Mouse (Mus musculus) megakaryocyte-erythroid progenitor cell, adult 5-6 weeks (primary cell): Measurements from ENCODE around the gene Snx32. TPM values are rescaled to one million over a fixed set of nuclear protein-coding genes. Genes with fewer than 3 reads are reported as not detected.
A peak's percentile ranks its signal among the peaks of the same experiment; 100 is the strongest.

Experiments used
- ATAC-seq: replicated peaks from 2 replicates; pipeline ENCODE4 v1.8.0; 2016; ENCODE audit warnings: mild to moderate bottlenecking, inconsistent platforms; ENCODE audit not compliant: severe bottlenecking, poor library complexity, low FRiP score, low TSS enrichment
- total RNA-seq, 2 experiments: library from RNA; stranded (forward) in 1 of 2; stranded (reverse) in 1 of 2; fragments of 200-1000, 215-1000 nt in 1 of 2; fragments of >200 nt in 1 of 2; fragmentation: Nextera tagmentation in 1 of 2; gene quantifications; 2 replicates each; pipeline ENCODE4 v1.2.3; 2014 to 2017

Snx32 gene
- total RNA-seq, 2 experiments from 2014 or later: 4.6 to 6.6 TPM

DNA sequence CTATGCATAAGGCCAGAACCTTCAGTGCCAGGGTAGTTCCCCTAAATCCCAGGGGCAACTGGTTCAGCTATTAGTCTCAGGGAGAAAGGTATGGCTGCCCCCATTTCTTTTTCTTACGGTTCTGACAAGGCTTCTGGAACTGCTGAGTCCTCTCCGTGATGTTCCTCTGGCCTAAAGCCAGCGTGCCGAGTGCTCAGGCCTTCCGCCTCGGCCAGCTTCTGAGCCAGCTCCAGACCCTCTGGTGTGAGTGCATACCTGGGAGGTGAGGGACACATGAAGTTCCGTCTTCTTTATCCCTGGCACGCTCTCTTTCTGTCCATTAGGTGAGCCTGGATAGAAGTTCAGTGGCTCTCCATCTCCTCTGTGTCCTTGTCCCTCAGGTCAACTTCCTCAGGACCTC lies 25.0 kb downstream of the Snx32 start:
- no peak for ATAC-seq

DNA sequence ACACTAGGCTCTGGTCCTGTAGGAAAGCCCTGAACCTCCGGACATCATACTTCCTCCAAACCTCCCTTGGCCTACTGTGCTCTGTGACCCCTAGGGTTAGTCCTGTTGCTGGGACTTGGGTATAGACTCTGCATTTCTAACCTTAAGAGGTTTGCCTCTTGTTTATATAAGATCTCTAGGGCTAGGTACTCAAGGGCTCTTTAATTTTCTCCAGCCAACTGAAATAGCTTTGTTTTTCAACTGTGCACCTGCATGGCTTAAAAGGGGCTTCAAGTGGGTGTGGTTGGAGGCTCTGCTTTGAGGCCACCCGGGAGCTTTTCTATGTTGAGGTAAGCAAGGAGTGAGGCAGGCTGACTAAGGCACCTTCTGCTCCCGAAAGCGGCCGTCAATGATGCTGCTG lies 25.8 kb downstream of the Snx32 start:
- ATAC-seq: no peak

DNA sequence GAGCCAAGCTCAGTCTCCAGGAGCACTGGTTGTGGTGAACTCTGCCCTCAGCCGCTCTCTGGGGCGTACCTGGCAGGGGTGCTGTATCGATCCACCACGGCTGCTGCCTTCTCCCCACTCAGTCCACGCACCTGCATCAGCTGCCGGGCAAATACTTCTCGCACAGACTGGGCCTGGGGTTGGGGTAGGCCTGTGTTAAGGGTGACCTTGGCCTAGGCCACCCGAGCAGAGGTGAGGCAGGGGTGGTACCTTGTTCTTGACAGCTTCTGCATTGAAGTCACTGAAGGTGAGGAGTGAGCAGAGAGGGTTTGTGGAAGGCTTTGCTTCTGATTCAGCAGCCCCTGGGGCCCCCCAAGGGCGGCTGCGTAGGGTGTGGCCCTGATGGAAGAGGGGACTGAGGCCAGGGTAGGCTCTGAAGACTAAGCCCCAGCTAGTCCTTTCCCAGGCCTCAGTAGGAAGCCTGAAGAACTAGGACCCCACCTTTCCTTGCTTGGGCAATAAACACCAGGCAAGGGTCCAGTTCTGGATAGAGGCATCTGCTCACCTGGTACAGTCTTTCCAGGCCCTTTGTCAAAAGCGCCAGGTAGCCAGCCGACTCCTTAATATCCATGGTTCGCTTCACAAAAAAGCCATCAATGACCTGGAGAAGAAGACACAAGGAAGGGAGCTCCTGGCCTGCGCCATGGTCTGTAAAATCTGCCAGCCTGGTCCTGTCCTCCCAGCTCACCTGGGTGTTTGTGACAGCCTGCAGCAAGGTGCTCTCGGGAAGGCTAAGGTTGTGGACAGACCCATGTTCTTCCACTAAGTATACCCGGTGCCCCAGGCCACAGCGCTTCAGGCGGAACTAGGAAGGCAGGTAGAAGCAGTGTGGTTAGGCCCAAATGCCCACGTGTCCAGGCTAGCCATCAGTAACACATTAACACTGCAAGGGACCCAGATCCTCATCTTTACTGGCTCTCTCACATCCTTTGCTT lies 26.7 kb downstream of the Snx32 start:
- ATAC-seq: no peak

DNA sequence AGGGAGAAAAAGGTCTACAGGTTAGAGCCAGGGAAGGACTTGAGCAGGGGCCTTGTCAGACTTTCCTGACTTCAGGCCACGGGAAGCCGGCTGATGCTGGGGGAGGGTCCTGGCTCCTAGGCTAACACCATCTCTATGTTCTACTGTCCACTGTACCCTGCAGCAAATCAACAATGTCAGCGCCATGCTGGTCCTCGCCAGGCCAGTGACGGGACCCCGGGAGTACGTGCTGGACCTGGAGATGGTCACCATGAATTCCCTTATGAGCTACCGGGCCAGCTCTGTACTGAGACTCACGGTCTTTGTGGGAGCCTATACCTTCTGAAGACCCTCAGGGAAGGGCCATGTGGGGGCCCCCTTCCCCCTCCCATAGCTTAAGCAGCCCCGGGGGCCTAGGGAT lies 28.9 kb downstream of the Snx32 start:
- ATAC-seq: no peak

DNA sequence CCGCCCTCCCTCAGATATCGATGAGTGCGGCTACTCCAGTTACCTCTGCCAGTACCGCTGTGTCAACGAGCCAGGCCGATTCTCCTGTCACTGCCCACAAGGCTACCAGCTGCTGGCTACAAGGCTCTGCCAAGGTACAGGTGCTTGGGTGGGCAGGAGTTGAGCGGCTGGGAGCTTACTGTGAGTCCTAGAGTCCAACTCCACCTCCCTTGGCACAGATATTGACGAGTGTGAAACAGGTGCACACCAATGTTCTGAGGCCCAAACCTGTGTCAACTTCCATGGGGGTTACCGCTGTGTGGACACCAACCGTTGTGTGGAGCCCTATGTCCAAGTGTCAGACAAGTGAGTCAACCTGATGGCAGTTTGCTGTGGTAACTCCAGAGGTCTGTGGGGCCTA lies 30.3 kb downstream of the Snx32 start:
- no peak for ATAC-seq

DNA sequence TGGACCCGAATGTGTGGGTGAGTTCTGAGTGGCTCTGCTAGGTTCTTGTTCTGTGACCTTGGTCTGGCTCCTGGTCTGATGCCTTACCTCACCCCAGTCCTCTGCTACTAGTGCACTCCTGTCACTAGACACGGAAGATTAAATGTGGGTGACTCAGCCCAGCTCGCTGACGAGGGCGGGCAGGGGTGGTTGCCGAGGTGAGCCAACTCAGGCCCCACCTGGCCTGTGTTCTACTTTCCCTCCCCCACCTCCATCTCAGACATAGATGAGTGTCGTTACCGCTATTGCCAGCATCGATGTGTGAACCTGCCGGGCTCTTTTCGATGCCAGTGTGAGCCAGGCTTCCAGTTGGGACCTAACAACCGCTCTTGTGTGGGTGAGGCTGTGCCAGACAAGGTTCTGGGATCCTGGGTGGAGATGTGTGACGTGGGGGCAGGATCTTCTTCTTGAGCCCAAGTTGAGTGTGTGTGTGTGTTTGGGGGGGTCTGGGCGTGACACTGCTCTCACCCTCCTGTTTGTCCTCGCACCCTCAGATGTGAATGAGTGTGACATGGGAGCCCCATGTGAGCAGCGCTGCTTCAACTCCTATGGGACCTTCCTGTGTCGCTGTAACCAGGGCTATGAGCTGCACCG lies 32.6 kb downstream of the Snx32 start:
- no peak for ATAC-seq

DNA sequence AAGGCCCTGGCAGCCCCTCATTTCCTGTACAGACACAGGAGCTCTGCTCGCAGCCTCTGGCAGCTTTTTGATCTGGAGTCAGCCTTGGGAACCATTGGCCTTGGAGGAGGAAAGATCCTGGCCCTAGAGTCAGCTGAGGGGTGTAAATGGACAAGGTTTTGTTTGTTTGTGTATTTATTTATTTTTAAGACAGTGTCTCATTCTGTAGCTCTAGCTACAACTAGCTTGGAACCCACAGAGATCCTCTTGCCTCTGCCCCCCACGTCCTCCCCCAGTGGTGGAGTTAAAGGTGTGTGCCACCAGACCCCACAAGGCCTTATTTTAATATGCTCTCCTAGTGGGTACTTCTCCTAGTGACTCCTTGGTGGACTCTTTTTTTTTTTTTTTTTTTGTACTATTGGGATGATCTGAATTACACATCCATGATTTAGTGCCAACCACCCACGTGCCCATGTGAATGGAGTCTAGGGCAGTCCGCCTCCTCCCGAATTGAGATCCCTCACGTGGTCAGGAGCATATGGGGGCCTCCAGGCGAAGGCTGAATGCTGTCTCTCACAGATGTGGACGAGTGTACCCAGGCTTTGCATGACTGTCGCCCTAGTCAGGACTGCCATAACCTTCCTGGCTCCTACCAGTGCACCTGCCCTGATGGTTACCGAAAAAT lies 33.2 kb downstream of the Snx32 start:
- no peak for ATAC-seq

DNA sequence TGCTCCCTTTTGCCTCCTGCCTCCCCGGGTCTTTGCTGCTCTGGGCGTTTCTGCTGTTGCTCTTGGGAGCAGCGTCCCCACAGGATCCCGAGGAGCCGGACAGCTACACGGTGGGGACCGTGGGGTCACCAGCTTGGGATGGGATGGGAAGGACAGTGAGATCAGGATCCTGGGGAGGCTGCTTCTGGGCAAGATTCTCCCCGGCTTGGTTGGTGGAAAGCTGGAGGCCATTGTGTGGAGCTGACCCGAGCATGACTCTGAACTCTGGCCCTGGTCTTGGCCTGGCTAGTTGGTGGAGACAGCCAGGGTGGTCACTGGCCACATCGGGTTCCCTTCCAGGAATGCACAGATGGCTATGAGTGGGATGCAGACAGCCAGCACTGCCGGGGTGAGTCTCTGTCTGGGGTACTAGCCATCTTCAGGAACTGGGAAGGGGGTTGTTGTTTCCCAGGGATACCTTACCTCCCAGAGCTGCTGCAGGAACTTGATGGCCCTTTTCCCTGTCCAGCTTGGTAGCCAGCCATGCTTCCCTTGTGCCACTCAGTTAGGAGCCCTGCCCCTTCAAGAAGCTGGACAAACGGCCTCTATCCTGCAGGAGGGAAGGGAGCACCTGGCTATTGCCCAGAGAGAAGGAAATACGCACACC lies 35.1 kb downstream of the Snx32 start:
- ATAC-seq: no peak

DNA sequence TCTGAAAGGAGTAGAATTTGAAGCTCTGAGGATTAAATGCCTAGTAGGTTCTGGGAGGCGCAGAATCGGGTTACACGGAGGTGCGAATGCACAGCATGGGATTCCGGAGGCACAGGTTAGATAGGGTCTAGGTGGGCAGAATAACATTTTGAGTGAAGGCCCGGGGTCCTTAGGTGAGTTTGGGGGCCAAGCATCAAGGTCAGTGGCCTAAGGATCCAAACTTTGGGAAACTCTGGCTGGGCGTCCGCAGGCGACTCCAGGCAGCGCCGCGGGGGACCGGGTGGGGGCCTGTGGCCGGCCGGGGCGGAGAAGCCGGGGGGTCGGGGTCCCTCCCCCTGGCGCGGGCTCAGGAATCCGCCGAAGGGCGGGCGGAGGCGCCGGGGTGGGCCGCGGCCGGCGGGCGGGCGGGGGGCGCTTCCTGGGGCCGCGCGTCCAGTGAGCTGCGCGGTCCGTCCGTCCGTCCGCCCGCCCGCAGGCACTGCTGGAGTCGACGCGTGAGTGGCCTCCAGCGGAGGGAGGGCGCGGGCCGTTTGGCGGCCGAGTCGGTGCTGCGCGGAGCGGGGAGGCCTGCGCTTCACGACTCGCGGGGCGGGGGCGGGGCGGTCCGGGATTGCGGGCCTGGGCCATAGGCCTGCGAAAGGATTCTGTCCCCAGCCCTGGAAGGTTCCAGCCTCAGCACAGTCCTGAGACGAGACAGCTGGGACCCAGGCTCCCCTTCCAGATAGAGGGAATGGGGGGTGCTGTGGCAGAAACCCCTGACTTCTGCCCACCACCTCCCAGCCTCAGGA lies 35.9 kb downstream of the Snx32 start:
- no peak for ATAC-seq

DNA sequence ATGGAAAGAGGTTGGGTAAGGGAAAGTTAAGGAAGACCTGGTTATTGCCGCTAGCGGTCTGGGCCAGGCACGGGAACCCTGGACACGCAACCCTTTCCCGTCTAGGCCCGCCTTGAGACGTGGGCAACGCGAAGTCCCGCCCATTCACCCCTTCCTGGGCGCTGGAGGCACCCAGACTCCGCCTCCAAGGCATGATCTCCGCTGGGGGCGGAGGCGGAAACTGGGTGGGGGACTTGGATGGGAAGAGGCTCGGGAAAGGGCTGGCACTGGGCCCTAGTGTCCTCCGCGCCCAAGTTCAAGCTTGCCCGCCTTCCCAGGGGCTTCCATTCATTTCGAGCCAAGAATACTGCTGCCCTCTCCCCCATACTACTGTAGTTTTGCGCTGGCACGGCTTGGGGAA lies 36.6 kb downstream of the Snx32 start, which contains the start of gene Efemp2:
Gene Efemp2, plus strand, starts transcription at position 235 of the 400 bp plus-strand sequence.
- peak; percentile 45; the same call in 1 of the 2 replicates for ATAC-seq

DNA sequence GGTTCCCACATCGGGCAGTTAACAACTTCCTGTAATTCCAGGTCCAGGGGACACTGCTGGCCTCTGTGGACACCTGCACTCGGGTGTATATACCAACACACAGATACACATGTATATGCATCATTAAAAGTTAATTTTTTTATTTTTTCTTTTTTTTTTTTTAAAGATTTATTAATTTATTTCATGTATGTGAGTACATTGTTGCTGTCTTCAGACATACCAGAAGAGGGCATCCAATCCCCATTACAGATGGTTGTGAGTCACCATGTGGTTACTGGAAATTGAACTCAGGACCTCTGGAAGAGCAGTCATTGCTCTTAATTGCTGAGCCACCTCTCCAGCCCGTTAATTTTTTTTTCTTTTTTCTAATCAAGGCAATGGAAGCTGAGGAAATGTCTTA lies 37.5 kb downstream of the Snx32 start:
- ATAC-seq: no peak

DNA sequence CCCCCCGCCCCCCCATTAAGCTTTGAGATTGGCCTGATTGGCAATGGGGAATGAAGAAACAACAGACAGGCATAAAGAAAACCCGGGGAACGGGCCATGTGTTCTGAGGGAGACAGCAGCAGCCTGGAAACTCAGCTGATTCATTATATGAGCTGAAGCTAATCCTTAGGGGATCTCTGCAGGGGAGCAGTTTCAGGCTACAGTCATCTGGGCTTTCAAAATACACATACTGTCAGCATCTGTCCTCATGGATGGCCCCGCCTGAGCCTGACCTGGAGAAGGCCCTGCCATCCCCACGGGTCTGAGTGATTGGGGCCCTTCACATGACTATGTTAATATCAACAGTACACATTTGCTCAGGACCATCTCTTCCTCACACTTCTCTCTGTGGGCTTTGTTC lies 38.5 kb downstream of the Snx32 start:
- no peak for ATAC-seq

DNA sequence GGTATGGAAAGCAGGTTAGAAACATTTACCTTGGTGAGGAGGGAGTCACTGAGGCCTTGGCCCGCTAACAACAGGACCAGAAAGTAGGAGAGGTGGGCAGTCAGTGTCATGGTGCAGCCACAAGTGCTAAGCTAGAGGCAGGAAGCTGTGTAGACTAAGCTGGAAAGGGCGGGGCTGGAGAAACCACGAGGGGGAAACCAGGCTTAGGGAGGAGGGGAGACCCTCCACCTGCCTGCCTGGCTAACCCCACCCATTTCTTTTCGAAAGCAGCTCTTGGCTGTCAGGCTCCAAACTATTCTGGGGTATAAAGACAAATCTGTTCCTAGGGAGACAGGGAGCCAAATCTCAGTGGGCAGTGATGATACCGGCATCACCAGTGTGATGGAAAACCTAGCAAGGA lies 42.0 kb downstream of the Snx32 start, which contains the start of gene Ctsw:
Gene Ctsw, minus strand, starts transcription at position 134 of the 400 bp plus-strand sequence.
- ATAC-seq: no peak

DNA sequence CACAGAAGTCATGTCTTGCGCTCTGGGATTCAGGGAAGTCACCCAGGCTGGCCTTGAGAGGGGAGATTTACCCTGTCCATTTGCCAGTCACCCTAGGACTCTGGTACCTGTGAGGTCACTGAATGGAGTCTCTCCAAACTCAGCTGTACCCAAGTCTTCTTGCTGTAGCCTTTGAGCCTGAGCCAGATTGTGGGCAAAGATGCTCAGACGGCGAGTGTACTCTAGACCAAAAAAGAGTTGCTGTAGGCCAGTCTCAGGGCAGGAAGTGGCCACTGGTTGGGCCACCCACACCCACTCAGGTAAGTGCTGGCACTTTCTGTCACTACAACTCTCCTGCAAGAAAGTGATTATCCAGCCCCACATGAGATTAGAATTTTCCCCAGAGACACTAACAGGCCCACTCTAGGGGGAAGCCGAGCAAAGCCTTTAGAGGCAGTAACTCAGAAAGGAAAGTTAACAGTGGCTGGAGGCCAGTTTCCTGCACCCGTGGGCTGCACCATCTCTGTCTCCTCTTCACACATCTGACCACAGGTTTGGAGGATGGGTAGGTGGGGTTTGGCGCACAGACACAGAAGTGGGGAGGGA lies 43.3 kb downstream of the Snx32 start:
- no peak for ATAC-seq

DNA sequence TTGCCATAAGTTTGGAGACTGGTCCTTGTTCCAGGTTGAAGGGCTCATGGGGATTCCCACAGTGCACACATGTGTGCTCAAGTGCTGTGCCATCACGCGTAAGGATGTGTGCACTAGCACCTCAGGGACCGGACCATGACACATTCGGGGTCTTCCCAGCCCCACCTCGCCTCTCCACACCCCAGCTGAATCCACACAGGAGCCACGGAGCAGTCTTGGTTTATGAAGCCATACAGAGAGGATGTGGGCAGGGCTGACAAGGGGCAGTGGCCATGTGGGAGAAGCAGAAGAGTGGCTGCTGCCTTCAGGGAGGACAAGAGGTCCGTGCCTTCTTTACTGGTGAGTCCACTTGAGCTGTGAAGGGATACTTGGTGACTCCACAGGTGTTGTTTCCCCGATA lies 45.3 kb downstream of the Snx32 start:
- ATAC-seq: no peak

DNA sequence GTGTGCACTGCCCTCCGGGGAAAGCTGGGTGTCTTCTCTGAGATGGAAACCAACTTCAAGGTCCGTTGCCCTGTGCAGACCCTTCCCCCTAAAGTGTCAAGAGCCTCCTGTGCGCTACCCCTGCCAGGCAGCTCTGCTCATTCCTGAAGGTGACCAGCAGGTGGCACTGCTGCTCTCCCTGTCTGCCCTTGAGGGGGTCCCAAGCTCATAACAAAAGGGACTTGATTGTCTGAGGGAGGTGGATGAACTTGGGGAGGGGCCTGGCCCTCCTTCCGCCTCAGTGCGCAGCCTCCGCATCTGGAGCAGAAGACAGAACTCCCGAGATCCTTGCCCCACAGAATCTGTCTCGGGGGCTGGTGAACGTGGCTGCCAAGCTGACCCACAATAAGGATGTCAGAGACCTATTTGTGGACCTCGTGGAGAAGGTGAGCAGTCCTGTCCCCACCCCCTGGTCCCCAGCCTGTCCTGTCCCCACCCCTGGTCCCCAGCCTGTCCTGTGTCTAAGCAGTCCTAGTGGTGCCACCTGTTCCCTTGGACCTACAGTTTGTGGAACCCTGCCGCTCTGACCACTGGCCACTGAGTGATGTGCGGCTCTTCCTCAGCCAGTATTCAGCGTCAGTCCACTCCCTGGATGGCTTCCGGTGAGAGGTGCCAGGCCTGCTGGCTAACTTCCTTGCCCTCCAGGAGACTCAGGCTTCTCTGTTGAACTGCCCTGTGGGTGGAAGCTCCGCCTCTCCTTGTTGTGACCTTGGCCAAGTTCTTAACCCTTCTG lies 46.4 kb downstream of the Snx32 start:
- ATAC-seq: no peak

DNA sequence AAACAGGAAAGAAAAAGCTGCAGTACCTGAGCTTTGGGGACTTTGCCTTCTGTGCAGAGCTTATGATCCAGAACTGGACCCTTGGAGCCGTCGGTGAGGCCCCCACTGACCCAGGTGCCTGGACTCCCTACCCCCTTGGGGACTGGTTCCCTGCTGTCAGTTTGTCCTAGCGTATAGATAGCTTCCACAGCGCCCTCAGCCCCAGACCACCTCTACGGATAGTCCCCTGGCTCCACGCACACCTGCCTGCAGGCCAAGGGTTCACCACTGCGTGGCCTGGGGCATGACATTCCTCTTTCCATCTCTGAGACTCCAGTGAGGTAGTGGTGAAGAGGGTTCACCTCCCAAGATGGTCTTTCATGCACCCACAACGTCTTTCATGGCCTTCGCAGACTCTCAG lies 47.1 kb downstream of the Snx32 start:
- ATAC-seq: no peak

DNA sequence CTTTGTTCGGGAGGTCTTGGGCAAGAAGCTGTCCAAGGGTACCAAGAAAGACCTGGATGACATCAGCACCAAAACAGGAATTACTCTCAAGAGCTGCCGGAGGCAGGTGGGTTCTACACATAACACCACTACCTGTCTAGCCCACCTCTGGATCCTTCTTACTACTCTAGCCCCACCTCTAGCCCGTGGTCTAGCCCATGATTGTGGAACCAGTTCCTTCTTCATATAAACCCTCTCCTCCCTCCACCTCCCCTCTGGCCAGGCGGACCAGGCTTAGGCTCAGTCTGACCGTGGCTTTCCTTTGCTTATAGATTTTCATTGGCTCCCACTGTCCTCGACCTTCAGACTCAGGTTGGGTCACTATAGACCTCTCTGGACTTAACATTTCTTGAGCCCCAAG lies 48.9 kb downstream of the Snx32 start:
- no peak for ATAC-seq
